Mouse (Mus musculus) MEL (cell line): ENCODE measurements around the gene Rgcc. TPM values are rescaled to one million over a fixed set of nuclear protein-coding genes. Genes with fewer than 3 reads are reported as not detected.

ENCODE experiments used
- DNase-seq: peaks from one replicate; pipeline ENCODE4 v3.0.0; 2011; ENCODE audit warnings: low read depth, low spot score
- H3K27ac ChIP-seq: 2 replicates; pipeline ENCODE4 v1.5.1; 2012; ENCODE audit warnings: low read depth, mild to moderate bottlenecking, control low read depth, low read length, moderate library complexity; ENCODE audit not compliant: control insufficient read depth
- H3K27me3 ChIP-seq, 2 experiments: fragments of 150-350 bp in 1 of 2; sonication (generic) in 1 of 2; 2 replicates each; pipeline ENCODE4 v1.6.1; 2012; ENCODE audit warnings: low read length in 2 of 2, mild to moderate bottlenecking in 2 of 2, improper control_type of control experiment in 1 of 2, moderate library complexity in 1 of 2; ENCODE audit not compliant: insufficient read depth in 2 of 2, control insufficient read depth in 1 of 2
- H3K36me3 ChIP-seq, 2 experiments: 2 replicates each; pipeline ENCODE4 v1.6.1; 2012 to 2014; ENCODE audit warnings: low read length in 2 of 2, improper control_type of control experiment in 1 of 2, inconsistent platforms in 1 of 2, mild to moderate bottlenecking in 1 of 2; ENCODE audit not compliant: insufficient read depth in 2 of 2, control insufficient read depth in 1 of 2
- H3K4me1 ChIP-seq, 2 experiments: fragments of 150-350 bp in 1 of 2; sonication (generic) in 1 of 2; 2 replicates each; pipeline ENCODE4 v1.6.1; 2012; ENCODE audit warnings: low read length in 2 of 2, improper control_type of control experiment in 1 of 2, mild to moderate bottlenecking in 1 of 2; ENCODE audit not compliant: insufficient read depth in 2 of 2, control insufficient read depth in 1 of 2
- H3K4me3 ChIP-seq, 2 experiments: fragments of 150-350 bp in 1 of 2; sonication (generic) in 1 of 2; 2 replicates each; pipeline ENCODE4 v1.5.1; 2012; ENCODE audit warnings: low read depth in 2 of 2, low read length in 2 of 2, mild to moderate bottlenecking in 2 of 2, moderate library complexity in 2 of 2, control low read depth in 1 of 2, improper control_type of control experiment in 1 of 2; ENCODE audit not compliant: control insufficient read depth in 1 of 2, insufficient read depth in 1 of 2
- H3K79me2 ChIP-seq: 2 replicates; pipeline ENCODE4 v1.6.1; 2012; ENCODE audit warnings: mild to moderate bottlenecking, low read length, moderate library complexity; ENCODE audit not compliant: control insufficient read depth, poor library complexity, insufficient read depth
- H3K9ac ChIP-seq: 2 replicates; pipeline ENCODE4 v1.6.1; 2012; ENCODE audit warnings: low read depth, mild to moderate bottlenecking, control low read depth, low read length, moderate library complexity; ENCODE audit not compliant: control insufficient read depth, poor library complexity, severe bottlenecking
- H3K9me3 ChIP-seq: fragments of 150-350 bp; sonication (generic); replicated peaks from 2 replicates; pipeline ENCODE4 v1.6.1; 2012; ENCODE audit warnings: mild to moderate bottlenecking, low read length, improper control_type of control experiment, moderate library complexity; ENCODE audit not compliant: insufficient read depth
- BHLHE40 ChIP-seq: IDR thresholded peaks from 2 replicates; pipeline ENCODE4 v1.6.1; 2012; ENCODE audit warnings: low read depth, mild to moderate bottlenecking, inconsistent platforms, low read length, improper control_type of control experiment, borderline replicate concordance
- CHD1 ChIP-seq: IDR thresholded peaks from 2 replicates; pipeline ENCODE4 v1.6.1; 2012; ENCODE audit warnings: low read depth, mild to moderate bottlenecking, inconsistent platforms, low read length, improper control_type of control experiment
- CHD2 ChIP-seq: IDR thresholded peaks from 2 replicates; pipeline ENCODE4 v1.6.1; 2011; ENCODE audit warnings: low read length, improper control_type of control experiment
- CTCF ChIP-seq, 3 experiments: IDR thresholded peaks in 2 of 3; conservative IDR thresholded peaks in 1 of 3; 2 replicates each; pipeline ENCODE4 v1.5.1; 2011 to 2012; ENCODE audit warnings: low read length in 3 of 3, low read depth in 2 of 3, mild to moderate bottlenecking in 2 of 3, improper control_type of control experiment in 1 of 3, inconsistent platforms in 1 of 3, mixed read lengths in 1 of 3, moderate library complexity in 1 of 3; ENCODE audit not compliant: control insufficient read depth in 1 of 3, insufficient read depth in 1 of 3, poor library complexity in 1 of 3, severe bottlenecking in 1 of 3
- E2F4 ChIP-seq: IDR thresholded peaks from 2 replicates; pipeline ENCODE4 v1.6.1; 2011; ENCODE audit warnings: low read depth, low read length, improper control_type of control experiment, borderline replicate concordance
- ELF1 ChIP-seq: IDR thresholded peaks from 2 replicates; pipeline ENCODE4 v1.6.1; 2014; ENCODE audit warnings: low read depth, mild to moderate bottlenecking, inconsistent platforms, low read length, improper control_type of control experiment, moderate library complexity
- EP300 ChIP-seq, 2 experiments: IDR thresholded peaks; 2 replicates each; pipeline ENCODE4 v1.6.1; 2011; ENCODE audit warnings: improper control_type of control experiment in 2 of 2, low read length in 2 of 2, low read depth in 1 of 2, mild to moderate bottlenecking in 1 of 2
- ETS1 ChIP-seq: IDR thresholded peaks from 2 replicates; pipeline ENCODE4 v1.6.1; 2012; ENCODE audit warnings: low read depth, mild to moderate bottlenecking, inconsistent platforms, low read length, improper control_type of control experiment, moderate library complexity
- GABPA ChIP-seq: IDR thresholded peaks from 2 replicates; pipeline ENCODE4 v1.6.1; 2012; ENCODE audit warnings: low read depth, mild to moderate bottlenecking, inconsistent platforms, low read length, improper control_type of control experiment, moderate library complexity
- GATA1 ChIP-seq: IDR thresholded peaks from 2 replicates; pipeline ENCODE4 v1.6.1; 2011; ENCODE audit warnings: low read depth, low read length, improper control_type of control experiment
- HCFC1 ChIP-seq: IDR thresholded peaks from 2 replicates; pipeline ENCODE4 v1.6.1; 2012; ENCODE audit warnings: low read depth, mild to moderate bottlenecking, inconsistent platforms, low read length, improper control_type of control experiment, moderate library complexity
- JUND ChIP-seq: IDR thresholded peaks from 2 replicates; pipeline ENCODE4 v1.6.1; 2011; ENCODE audit warnings: low read depth, mild to moderate bottlenecking, improper control_type of control experiment, low read length
- KAT2A ChIP-seq: conservative IDR thresholded peaks from 2 replicates; pipeline ENCODE4 v1.6.1; 2012; ENCODE audit warnings: low read depth, low read length, improper control_type of control experiment, inconsistent platforms
- MAFK ChIP-seq: IDR thresholded peaks from 2 replicates; pipeline ENCODE4 v1.6.1; 2011; ENCODE audit warnings: low read depth, mild to moderate bottlenecking, low read length, improper control_type of control experiment, borderline replicate concordance
- MAX ChIP-seq: IDR thresholded peaks from 2 replicates; pipeline ENCODE4 v1.6.1; 2011; ENCODE audit warnings: low read length, improper control_type of control experiment
- MAZ ChIP-seq: IDR thresholded peaks from 2 replicates; pipeline ENCODE4 v1.6.1; 2012; ENCODE audit warnings: low read depth, mild to moderate bottlenecking, inconsistent platforms, low read length, improper control_type of control experiment
- MEF2A ChIP-seq: IDR thresholded peaks from 2 replicates; pipeline ENCODE4 v1.6.1; 2014; ENCODE audit warnings: low read depth, mild to moderate bottlenecking, inconsistent platforms, low read length, improper control_type of control experiment; ENCODE audit not compliant: poor library complexity, insufficient replicate concordance, severe bottlenecking; ENCODE audit errors: extremely low read depth
- MXI1 ChIP-seq: IDR thresholded peaks from 2 replicates; pipeline ENCODE4 v1.6.1; 2011; ENCODE audit warnings: mild to moderate bottlenecking, low read depth, low read length, improper control_type of control experiment
- MYB ChIP-seq: IDR thresholded peaks from 2 replicates; pipeline ENCODE4 v1.6.1; 2011; ENCODE audit warnings: mild to moderate bottlenecking, low read depth, low read length, improper control_type of control experiment
- MYC ChIP-seq: IDR thresholded peaks from 2 replicates; pipeline ENCODE4 v1.6.1; 2011; ENCODE audit warnings: low read depth, mild to moderate bottlenecking, low read length, improper control_type of control experiment, moderate library complexity
- NELFE ChIP-seq: IDR thresholded peaks from 2 replicates; pipeline ENCODE4 v1.6.1; 2011; ENCODE audit warnings: low read depth, low read length, improper control_type of control experiment
- NRF1 ChIP-seq: IDR thresholded peaks from 2 replicates; pipeline ENCODE4 v1.6.1; 2014; ENCODE audit warnings: low read depth, mild to moderate bottlenecking, inconsistent platforms, low read length, improper control_type of control experiment, moderate library complexity; ENCODE audit not compliant: poor library complexity, insufficient read depth, severe bottlenecking
- POLR2A ChIP-seq, 2 experiments: IDR thresholded peaks; 2 replicates each; pipeline ENCODE4 v1.6.1; 2011 to 2012; ENCODE audit warnings: low read length in 2 of 2, mild to moderate bottlenecking in 2 of 2, control low read depth in 1 of 2, improper control_type of control experiment in 1 of 2, low read depth in 1 of 2, moderate library complexity in 1 of 2; ENCODE audit not compliant: control insufficient read depth in 1 of 2, insufficient read depth in 1 of 2, poor library complexity in 1 of 2
- POLR2AphosphoS2 ChIP-seq: IDR thresholded peaks from 2 replicates; pipeline ENCODE4 v1.6.1; 2011; ENCODE audit warnings: low read length, improper control_type of control experiment
- RAD21 ChIP-seq: IDR thresholded peaks from 2 replicates; pipeline ENCODE4 v1.6.1; 2011; ENCODE audit warnings: mild to moderate bottlenecking, low read depth, low read length, improper control_type of control experiment
- RCOR1 ChIP-seq: IDR thresholded peaks from 2 replicates; pipeline ENCODE4 v1.6.1; 2012; ENCODE audit warnings: low read depth, mild to moderate bottlenecking, inconsistent platforms, low read length, improper control_type of control experiment
- SIN3A ChIP-seq: IDR thresholded peaks from 2 replicates; pipeline ENCODE4 v1.6.1; 2012; ENCODE audit warnings: low read length, improper control_type of control experiment, inconsistent platforms
- SMC3 ChIP-seq: IDR thresholded peaks from 2 replicates; pipeline ENCODE4 v1.6.1; 2011; ENCODE audit warnings: low read depth, low read length, improper control_type of control experiment
- TAL1 ChIP-seq: IDR thresholded peaks from 2 replicates; pipeline ENCODE4 v1.6.1; 2012; ENCODE audit warnings: mild to moderate bottlenecking, inconsistent platforms, low read length, moderate library complexity, mixed read lengths
- TBP ChIP-seq: IDR thresholded peaks from 2 replicates; pipeline ENCODE4 v1.8.0; 2011; ENCODE audit warnings: low read depth, low read length, improper control_type of control experiment
- TCF12 ChIP-seq: IDR thresholded peaks from 2 replicates; pipeline ENCODE4 v1.6.1; 2014; ENCODE audit warnings: low read depth, mild to moderate bottlenecking, inconsistent platforms, low read length, improper control_type of control experiment, moderate library complexity
- UBTF ChIP-seq: IDR thresholded peaks from 2 replicates; pipeline ENCODE4 v1.6.1; 2012; ENCODE audit warnings: low read depth, mild to moderate bottlenecking, inconsistent platforms, low read length, improper control_type of control experiment, moderate library complexity, borderline replicate concordance; ENCODE audit not compliant: insufficient read depth
- USF1 ChIP-seq: IDR thresholded peaks from 2 replicates; pipeline ENCODE4 v1.6.1; 2014; ENCODE audit warnings: low read depth, mild to moderate bottlenecking, inconsistent platforms, low read length, improper control_type of control experiment, moderate library complexity
- USF2 ChIP-seq, 2 experiments: IDR thresholded peaks; 2 replicates each; pipeline ENCODE4 v1.6.1; 2011 to 2012; ENCODE audit warnings: improper control_type of control experiment in 2 of 2, low read length in 2 of 2, borderline replicate concordance in 1 of 2, inconsistent platforms in 1 of 2, low read depth in 1 of 2, mild to moderate bottlenecking in 1 of 2; ENCODE audit not compliant: insufficient read depth in 1 of 2
- ZC3H11A ChIP-seq: IDR thresholded peaks from 2 replicates; pipeline ENCODE4 v1.6.1; 2012; ENCODE audit warnings: low read depth, mild to moderate bottlenecking, inconsistent platforms, low read length, improper control_type of control experiment
- ZKSCAN1 ChIP-seq: IDR thresholded peaks from 2 replicates; pipeline ENCODE4 v1.6.1; 2012; ENCODE audit warnings: low read depth, mild to moderate bottlenecking, inconsistent platforms, low read length, improper control_type of control experiment, moderate library complexity
- ZMIZ1 ChIP-seq: IDR thresholded peaks from 2 replicates; pipeline ENCODE4 v1.6.1; 2012; ENCODE audit warnings: low read depth, mild to moderate bottlenecking, inconsistent platforms, low read length, improper control_type of control experiment, moderate library complexity
- polyA plus RNA-seq, 2 experiments: library from polyadenylated mRNA; stranded (reverse) in 1 of 2; unstranded in 1 of 2; fragments of >175 nt in 1 of 2; fragments of >200 nt in 1 of 2; gene quantifications; 2 replicates each; pipeline versions ENCODE4 v1.2.1 to v1.2.4; 2012; ENCODE audit warnings: low replicate concordance in 2 of 2, low read depth in 1 of 2; ENCODE audit not compliant: insufficient read length in 2 of 2, insufficient read depth in 1 of 2, missing spikeins in 1 of 2
- total RNA-seq: library from RNA; depleted of rRNA; stranded (reverse); fragments of 300-350 nt; gene quantifications from 2 replicates; pipeline ENCODE4 v1.2.3, GENCODE M21; 2012; rRNA removed

Rgcc gene
- total RNA-seq (0.85 and 1.2 TPM in 2 replicates), polyA plus RNA-seq (1 to 10 TPM in 1 of 2 experiments, not detected in 1; 1.8 TPM)

DNA sequence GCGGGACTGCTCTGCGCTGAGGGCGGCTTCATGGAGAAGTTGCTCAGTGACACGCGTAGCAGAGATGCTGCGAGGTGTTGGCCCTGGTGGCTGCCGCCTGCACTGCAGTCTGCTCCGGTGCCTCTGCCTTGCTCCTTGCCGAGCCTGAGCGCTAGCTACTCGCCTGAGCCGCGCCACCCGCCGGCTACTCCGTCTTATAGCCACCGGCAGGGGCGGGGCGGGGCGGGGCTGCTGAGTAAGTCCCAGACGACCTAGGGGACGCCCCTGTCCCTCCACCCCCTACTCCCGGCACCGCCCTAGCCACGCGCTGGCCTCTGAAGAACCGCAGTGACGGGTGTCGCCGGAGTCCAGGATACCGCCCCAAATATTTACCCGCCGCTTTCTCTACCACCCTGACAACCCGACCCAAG lies at the start of gene Rgcc:
TSS of gene Rgcc (minus strand) at position 180 of the 410 bp plus-strand sequence.
- peaks cover 7 to 38% of the 10 kb centered on the region in 2 experiments for H3K4me1 ChIP-seq
- no peaks in the 10 kb centered on the region for H3K9me3 ChIP-seq
- peak within 1 kb of the TSS; percentile 57 for H3K9ac ChIP-seq
- no peaks in the 10 kb centered on the region for H3K79me2 ChIP-seq
- no peaks in the 10 kb centered on the region for H3K27me3 ChIP-seq
- H3K27ac ChIP-seq, result no peak within 1 kb of the TSS
- peak; percentile 97 for DNase-seq
- H3K4me3 ChIP-seq, result peak within 1 kb of the TSS; percentile 35 to 42
- peaks cover 0 to 15% of the 10 kb centered on the region in 2 experiments; a peak in 2 of 4 replicates for H3K36me3 ChIP-seq
- TF ChIP-seq CHD2, result no peak
- no peak for TF ChIP-seq TAL1
- TF ChIP-seq SMC3, result no peak
- peak; percentile 84 for TF ChIP-seq TBP
- no peak; the same call in 1 of the 2 replicates for TF ChIP-seq ETS1
- TF ChIP-seq HCFC1, result no peak
- TF ChIP-seq USF1, result no peak
- TF ChIP-seq MYB, result no peak
- TF ChIP-seq POLR2AphosphoS2, result no peak; the same call in 1 of the 2 replicates
- TF ChIP-seq MAX, result peak; percentile 50; the same call in 1 of the 2 replicates
- TF ChIP-seq MAFK, result no peak
- no peak for TF ChIP-seq SIN3A
- peak; percentile 52; the same call in 1 of the 2 replicates for TF ChIP-seq NELFE
- TF ChIP-seq CTCF (IDR thresholded peaks at IDR 0.05 in 2 of 3, conservative IDR thresholded peaks at IDR 0.05 in 1 of 3; ENCODE audit: control insufficient read depth in 1 of 3, insufficient read depth in 1 of 3, low read depth in 2 of 3, low read length in 3 of 3, poor library complexity in 1 of 3, severe bottlenecking in 1 of 3), result peak; percentile 55 to 66 (median 63)
- no peak for TF ChIP-seq MAZ
- TF ChIP-seq GABPA, result no peak
- TF ChIP-seq TCF12, result no peak
- no peak; the same call in 1 of the 2 replicates for TF ChIP-seq MXI1
- no peak for TF ChIP-seq MYC
- peak; percentile 88; the same call in 1 of the 2 replicates for TF ChIP-seq ZMIZ1
- TF ChIP-seq GATA1, result no peak
- no peak for TF ChIP-seq ZKSCAN1
- TF ChIP-seq CHD1, result no peak
- TF ChIP-seq NRF1, result 0 out of 2 replicates have a peak, but pooled peaks have one; percentile 25
- TF ChIP-seq POLR2A (IDR thresholded peaks at IDR 0.05; ENCODE audit: control insufficient read depth in 1 of 2, insufficient read depth in 1 of 2, low read depth in 1 of 2, low read length in 2 of 2, poor library complexity in 1 of 2), result peak; percentile 71 to 91
- TF ChIP-seq EP300 (IDR thresholded peaks at IDR 0.05; ENCODE audit: low read depth in 1 of 2, low read length in 2 of 2), result no peak
- no peak for TF ChIP-seq ELF1
- TF ChIP-seq RCOR1, result no peak
- TF ChIP-seq KAT2A, result no peak
- TF ChIP-seq USF2 (IDR thresholded peaks at IDR 0.05; ENCODE audit: borderline replicate concordance in 1 of 2, insufficient read depth in 1 of 2, low read depth in 1 of 2, low read length in 2 of 2), result no peak
- TF ChIP-seq ZC3H11A, result no peak
- TF ChIP-seq RAD21, result no peak; the same call in 1 of the 2 replicates
- TF ChIP-seq BHLHE40, result no peak
- no peak for TF ChIP-seq E2F4
- no peak for TF ChIP-seq JUND
- peak; percentile 87; the same call in 1 of the 2 replicates for TF ChIP-seq UBTF
- TF ChIP-seq MEF2A, result no peak
